Mouse (Mus musculus): Measurements from ENCODE around the gene Sntb2.

Sntb2 gene

DNA sequence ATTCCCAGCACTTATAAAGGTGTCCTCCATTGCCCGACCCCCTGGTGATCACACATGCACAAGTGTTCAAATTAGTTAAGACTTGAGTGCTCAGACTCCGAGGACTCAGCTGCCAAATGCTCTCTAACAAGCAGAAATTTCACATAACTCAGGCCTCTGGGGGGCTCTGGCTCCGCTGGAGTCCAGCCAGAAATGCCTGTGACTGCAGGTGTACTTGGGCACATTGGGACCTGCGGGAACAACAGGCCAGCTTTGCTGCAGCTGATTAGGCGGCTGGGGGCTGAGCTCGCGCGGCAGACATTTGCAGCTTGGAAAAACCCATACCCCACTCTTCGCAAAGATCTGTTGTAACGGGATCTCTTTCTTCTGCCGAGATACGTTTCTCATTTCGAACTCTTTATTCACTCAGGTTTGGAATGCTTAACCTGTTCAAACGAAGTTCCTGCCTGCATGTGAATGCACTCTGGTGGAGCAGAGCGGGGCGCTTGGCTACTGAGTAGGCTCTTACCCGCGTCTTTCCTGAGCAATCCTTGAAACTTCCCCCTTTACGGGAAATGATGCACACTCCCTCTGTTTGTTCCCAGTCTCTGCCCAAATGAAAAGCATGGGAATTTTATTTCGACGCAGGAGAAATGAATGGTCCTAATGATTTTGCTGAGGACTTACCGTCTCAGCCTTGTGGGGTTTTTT lies 3.0 kb upstream of the Sntb2 start:
- DNase-seq = peak; percentile 16

- no peak for DNase-seq
Observed at GRCm38 (mm10) chr8:106933506-106934143, 1.9 kb upstream of the Sntb2 start.

DNA sequence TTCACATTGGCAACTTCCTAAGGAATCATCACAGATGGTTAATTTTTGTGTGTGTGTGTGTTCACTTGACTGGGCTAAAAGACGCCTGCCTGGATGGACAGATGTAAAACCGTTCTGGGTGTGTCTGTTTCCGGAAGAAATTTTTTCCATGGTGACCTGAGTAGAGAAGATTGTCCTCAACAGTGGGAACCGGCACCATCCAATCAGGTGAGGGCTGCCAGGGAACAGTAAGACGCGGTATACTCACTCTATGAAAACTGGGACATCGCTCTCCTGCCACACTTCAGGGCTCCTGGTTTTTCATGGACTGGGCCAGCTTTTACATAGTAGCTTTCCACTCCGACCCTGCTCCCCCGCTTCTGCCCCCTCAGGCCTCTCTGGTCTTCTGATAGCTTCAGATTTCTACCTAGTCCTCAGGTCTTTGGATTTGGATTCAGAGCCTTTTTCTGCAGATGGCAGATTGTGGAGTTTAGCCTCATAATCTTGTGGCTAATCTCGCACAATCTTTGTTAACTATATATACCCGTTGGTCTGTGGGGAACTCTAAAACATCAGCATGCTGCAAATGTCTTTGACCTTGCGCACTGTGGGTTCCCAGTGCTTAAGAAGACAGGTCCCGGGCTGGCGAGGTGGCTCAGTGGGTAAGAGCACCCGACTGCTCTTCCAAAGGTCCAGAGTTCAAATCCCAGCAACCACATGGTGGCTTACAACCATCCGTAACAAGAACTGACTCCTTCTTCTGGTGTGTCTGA lies 1.1 kb upstream of the Sntb2 start:
- no peak for DNase-seq

GRCm38 (mm10) chr8:106935899-106936477 lies 438 bp downstream of the Sntb2 start:
- peak; percentile 45 for DNase-seq

DNA sequence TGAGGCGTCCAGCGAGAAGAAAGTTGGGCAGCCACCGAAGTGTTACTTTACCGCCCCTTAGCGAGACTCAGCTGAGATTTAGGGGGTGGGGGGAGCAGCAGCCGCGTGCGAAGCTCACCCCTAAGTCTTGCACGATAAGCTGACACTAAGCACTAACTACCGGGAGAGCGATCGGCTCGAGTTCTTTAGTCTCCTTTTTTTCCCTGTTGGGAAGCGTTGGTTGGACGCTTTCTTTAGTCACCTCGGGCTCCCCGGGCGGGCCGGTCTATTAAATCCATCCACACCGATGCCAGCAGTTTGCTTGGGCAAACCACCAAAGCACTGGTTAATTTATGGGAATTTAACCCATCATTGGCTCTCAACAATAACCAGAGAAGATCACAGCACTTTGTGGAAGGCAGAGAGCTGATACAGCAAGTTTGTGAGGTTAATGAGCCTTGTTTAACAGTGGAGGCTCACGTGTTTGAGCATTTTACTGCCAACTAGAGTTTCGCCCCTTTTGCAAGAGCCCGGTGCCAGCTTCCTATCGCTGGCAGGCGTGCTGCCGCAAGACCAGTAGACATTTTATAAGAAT lies 1.0 kb downstream of the Sntb2 start:
- DNase-seq = peak; percentile 18

GRCm38 (mm10) chr8:106937081-106937800 lies 1.7 kb downstream of the Sntb2 start:
- DNase-seq = no peak

DNA sequence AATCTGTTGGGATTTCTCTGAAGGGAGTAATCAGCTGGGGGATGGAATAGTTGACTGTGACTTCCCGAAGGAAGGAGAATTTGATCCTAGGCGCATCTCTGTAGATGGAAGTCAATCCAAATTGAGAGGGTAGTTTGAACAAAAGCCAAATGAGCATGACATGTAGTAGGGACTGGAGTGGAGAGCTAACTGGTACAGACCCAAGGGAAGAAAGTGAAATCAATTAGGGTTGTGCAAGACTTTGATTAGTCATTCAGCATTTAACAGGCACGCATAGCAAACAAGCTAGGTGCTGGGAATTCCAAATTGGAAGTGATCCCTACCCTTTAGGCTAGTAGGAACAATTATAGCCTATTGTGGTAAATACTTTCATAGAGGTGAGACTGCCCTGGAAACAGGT lies 6.3 kb downstream of the Sntb2 start:
- DNase-seq = no peak

DNA sequence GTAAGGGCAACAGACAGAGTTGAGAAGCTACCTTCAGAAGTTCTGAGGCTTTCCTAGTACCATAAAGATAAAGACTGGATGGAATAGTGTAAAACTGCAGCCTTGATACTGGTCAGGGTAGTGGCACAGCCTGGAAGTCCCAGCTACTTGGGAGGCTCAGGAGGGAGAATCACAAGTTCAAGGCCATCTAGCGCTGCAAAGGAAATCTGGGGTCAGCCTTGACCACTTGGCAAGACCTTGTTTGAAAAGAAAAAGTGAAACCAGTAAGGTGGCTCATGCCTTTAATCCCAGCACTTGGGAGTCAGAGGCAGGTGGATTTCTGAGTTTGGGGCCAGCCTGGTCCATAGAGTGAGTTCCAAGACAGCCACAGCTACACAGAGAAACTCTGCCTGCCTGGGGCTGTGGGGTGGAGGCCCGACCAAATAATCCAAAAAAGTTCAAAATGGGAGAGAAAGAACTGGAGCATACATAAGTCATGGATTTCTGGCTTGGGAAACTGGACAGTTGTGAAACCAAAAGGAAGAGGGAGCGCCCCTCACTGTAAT lies 8.4 kb downstream of the Sntb2 start:
- DNase-seq = no peak

GRCm38 (mm10) chr8:106944756-106945155 lies 9.2 kb downstream of the Sntb2 start:
- DNase-seq = no peak

DNA sequence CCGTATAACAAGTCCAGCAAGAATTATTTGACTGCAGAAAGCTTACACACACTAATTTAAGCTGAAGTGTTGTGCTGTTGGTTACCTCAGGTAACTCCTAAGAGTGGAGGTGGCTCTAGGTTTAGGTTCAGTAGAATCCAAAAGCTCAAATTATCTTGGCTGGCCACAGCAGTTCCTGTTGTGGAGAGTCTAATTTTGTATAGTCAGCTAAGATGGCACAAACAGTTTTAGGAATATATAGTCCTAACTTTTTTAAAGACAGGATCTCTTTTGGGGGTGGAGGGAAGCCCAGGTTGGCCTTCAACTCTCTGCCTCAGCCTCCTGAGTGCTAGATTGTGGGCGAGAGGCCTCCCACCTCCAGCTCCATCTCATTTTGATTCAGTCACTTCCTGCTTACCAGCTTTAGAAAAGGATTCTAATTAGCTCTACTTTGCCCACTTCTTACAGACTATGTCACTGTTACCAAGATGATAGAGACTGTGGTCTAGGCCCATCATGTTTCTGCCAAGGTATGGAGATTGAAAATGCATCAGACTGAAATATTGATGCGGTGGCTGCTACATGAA lies 13.2 kb downstream of the Sntb2 start:
- no peak for DNase-seq

DNA sequence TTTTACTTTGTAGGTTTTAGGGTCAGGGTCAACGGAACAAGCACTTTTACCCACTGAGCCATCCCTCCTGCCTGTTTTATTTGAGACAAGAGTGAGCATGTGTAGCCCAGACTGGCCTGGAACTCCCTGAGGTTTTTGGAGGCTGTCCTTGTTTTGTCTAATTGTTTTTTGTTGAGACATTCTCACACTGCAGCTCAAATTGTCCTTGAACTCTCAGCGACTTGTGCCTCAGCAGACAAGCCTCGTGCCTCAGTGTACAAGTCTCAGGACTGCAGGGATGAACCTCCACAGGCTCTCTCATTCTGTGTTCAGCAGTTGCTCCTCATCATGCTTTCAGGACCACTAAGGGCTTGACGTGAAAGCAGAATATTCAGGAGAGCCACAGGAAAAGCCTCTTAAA lies 16.2 kb downstream of the Sntb2 start:
- DNase-seq = no peak

GRCm38 (mm10) chr8:106953571-106953970 lies 18.0 kb downstream of the Sntb2 start:
- no peak for DNase-seq

- no peak for DNase-seq
Observed at GRCm38 (mm10) chr8:106957086-106957485, 21.5 kb downstream of the Sntb2 start.

GRCm38 (mm10) chr8:106958212-106958611 lies 22.7 kb downstream of the Sntb2 start:
- DNase-seq = no peak

- no peak for DNase-seq
Observed at GRCm38 (mm10) chr8:106959626-106960025, 24.1 kb downstream of the Sntb2 start.

DNA sequence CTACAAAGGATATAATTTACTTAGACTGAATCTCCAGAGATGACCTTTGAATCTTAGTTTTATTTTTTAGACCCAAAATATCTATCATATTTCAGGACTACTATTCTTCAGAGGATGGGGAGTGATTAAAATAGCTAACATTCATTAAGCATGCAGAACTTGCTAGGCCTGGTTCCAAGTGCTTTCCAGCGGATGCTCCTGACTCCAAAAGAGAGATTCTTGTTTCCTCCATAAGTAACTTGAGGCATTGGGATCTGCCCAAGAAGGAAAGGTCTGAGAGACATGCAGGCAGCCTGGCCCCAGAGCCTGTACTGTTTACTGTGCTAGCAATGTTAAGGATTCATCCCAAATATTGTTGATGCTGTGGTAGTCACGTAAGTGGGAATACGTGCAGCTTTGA lies 26.8 kb downstream of the Sntb2 start:
- no peak for DNase-seq

- no peak for DNase-seq
Observed at GRCm38 (mm10) chr8:106963365-106963764, 27.8 kb downstream of the Sntb2 start.

DNA sequence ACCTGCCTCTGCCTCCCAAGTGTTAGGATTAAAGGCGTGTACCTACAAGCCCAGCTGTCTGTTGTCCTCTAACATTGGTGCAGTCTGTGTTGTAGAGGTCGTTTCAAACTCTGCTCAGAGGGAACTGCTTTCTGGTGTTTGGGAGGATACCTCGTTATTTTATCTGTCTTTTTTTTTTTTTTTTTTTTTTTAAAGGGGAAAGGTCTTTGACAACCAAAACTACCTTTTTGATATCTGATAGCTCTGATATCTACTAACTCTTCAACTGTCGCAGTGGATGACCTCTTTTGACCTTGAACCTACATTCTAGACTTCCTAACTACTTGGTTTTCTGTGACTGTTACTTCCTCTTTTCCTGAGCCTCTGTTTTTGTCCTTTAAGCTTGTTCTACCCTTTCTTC lies 29.0 kb downstream of the Sntb2 start:
- no peak for DNase-seq

- no peak for DNase-seq
Observed at GRCm38 (mm10) chr8:106969964-106970363, 34.4 kb downstream of the Sntb2 start.

DNA sequence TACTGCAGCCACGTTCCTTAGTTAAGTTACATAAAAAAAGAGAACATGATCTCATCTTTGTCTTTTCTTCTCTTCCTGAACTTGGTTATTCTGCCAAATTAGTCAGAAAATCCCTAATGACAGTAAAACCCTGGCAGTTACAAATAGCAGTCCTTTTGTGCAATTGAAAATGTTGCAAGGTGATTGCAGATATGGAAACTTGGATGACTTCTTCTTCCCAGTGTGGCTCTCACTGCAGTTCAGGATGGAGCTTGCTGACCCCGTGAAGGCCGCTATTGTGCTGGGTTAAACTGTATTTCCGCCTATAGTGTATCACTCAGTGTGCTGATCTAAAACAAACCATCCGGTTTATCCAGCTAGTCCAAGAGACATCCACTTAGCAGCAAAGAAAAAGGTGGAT lies 36.4 kb downstream of the Sntb2 start:
- DNase-seq = no peak

DNA sequence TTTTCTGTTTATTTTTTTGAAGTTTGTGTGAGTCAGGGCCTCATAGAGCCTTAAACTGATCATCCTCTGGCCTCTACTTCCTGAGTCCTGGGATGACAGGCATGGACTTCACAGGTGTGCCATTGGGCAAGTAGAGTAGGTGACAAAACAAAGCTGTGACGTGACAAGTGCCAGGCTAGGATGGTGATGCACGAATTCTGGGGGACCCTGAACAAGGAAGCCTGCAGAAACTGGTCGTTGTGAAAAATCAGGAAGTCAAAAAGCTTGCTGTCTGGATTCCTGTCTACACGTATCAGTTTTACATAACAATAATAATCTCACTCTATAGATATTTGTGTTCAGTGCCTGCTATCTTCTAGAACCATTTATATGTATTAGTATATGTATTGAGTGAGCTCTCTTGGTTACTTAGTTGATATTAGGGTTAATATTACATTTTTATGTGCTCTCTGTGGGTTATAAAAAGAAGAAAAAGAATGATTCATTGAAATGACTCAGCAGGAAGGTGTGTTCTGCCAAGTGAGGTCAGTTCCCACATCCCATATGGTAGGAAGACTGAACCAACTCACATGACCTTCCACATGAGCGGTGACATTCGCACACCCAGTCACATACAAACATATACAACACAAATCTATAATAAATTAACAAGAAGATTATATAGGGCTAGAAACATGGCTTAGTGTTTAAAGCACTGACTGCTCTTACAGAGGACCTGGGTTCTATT lies 37.2 kb downstream of the Sntb2 start:
- no peak for DNase-seq
